Mouse (Mus musculus) adrenal gland, postnatal 25 days (tissue): ENCODE measurements around the gene Pth2. TPM values are rescaled to one million over a fixed set of nuclear protein-coding genes. Genes with fewer than 3 reads are reported as not detected.
A peak's percentile ranks its signal among the peaks of the same experiment; 100 is the strongest.

Source experiments
- DNase-seq: peaks from one replicate; pipeline ENCODE4 v3.0.0; 2021; ENCODE audit warnings: mixed read lengths
- total RNA-seq: library from RNA; stranded (reverse); gene quantifications from 2 replicates; pipeline ENCODE4 v1.2.3, GENCODE M21; 2021

Gene Pth2
- total RNA-seq, 1 experiment from 2014 or later: not detected

DNA sequence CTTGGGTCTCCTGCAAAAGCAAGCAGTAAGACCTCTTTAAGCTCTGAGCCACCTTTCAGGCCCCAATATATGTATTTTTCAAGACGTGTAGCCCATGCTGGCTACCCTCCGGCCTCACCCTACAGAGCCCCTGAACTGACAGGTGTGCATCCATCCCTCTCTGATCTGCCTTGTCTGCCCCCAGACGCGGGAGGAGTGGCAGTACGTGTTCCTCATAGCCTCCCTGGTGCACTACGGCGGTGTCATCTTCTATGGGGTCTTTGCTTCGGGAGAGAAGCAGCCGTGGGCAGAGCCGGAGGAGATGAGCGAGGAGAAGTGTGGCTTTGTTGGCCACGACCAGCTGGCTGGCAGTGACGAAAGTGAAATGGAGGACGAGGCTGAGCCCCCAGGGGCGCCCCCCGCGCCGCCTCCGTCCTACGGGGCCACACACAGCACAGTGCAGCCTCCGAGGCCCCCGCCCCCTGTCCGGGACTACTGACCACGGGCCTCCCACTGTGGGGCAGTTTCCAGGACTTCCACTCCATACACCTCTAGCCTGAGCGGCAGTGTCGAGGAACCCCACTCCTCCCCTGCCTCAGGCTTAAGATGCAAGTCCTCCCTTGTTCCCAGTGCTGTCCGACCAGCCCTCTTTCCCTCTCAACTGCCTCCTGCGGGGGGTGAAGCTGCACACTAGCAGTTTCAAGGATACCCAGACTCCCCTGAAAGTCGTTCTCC, 6.1 kb upstream of the Pth2 start:
- no peak for DNase-seq

DNA sequence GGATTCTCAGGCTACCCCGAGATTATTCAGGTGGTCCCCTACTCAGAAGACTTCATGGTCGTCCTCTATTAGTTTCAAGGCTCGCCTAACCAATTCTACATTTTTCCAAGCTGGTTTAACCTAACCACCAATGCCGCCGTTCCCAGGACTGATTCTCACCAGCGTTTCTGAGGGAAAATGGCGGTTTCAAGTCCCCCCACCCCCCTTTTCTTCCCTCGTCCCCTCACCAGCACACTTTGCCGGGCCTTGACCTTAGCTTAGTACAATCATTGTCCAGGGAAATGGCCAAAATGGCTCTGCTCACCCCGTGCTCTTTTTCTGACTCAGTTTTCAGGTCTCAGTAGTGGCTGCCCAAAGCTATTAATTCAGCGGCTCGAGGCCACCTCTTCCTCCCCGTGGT, 5.4 kb upstream of the Pth2 start:
- DNase-seq: no peak

DNA sequence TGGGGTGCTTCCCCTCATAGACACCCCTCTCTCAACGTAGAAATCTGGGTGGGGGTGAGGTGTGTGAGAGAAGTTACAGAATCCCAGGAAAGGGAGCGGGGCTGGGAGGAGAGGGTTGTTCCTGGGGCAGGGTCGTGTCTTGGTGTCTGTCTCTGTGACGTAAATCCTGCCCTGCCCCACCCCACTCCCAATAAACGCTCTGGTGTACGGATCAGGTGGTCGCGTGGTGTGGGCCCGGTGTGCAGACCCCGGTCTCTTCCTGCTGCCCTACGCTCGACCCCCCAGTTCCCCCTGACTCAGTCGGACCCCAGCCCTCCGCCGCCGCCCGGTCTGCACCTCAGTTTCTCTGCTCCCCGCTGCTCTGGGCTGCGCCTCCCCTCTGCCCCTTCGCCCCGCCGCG, 4.9 kb upstream of the Pth2 start:
- no peak for DNase-seq

GRCm38 (mm10) chr7:45176356-45176755, 4.4 kb upstream of the Pth2 start:
- no peak for DNase-seq

DNA sequence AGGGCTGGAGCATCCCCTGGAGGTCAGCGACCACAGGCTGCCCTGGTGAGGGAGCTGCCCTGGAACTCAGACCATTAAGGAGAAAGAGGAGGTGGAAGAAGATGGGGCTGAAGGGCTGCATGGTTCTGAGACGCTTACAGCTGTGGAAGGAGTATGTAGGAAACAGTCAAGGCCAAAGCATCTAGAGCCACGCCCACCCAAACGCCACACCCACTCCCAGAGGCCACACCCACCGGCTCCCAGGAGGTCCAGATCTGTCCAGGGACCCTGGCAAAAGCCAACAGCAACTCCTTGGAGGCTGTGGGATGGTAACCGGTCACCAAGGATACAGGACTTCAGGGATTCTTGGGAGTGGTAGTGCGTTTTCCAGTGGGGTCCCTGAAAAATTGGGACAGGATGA, 2.2 kb upstream of the Pth2 start:
- no peak for DNase-seq

DNA sequence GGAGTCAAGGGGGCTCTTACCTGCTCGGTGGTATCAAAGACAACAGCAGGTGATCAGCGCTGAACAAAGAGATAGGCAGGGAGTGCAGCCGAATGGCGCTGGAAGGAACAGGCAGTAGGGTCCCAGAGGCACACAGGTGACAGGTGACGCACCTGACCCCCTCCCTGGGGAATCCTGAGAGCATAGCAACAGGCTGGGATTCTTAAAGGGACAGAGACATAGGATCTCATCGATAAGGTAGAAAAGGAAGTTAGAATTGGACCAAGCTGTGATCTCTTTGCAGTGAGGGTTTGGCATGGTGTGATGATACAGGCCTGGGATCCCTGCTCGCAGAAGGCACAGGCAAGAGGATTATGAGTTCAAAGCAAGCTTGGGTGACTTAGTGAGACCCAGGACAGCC, 1.3 kb upstream of the Pth2 start, which contains the start of gene Gfy:
Gfy (minus strand) TSS at position 101 of the 400 bp plus-strand sequence.
- no peak for DNase-seq

DNA sequence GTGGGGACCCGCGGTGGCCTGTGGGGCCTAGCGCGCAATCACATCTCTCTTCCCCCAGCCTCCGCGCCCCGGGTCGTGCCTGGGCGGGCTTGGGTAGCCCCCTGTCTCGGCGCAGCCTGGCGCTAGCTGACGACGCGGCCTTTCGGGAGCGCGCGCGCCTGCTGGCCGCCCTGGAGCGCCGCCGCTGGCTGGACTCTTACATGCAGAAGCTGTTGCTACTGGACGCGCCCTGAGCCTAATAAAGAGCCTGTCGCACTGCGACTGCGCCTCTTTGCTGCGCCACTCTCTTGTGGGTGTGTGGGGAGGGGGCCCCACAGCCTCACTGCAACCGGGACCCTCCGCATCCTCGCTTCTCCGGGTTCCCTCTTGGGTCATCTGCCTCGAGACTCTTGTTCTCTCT, 745 bp downstream of the Pth2 start:
- no peak for DNase-seq

GRCm38 (mm10) chr7:45182199-45182601, 1.4 kb downstream of the Pth2 start:
- peak; percentile 89 for DNase-seq

DNA sequence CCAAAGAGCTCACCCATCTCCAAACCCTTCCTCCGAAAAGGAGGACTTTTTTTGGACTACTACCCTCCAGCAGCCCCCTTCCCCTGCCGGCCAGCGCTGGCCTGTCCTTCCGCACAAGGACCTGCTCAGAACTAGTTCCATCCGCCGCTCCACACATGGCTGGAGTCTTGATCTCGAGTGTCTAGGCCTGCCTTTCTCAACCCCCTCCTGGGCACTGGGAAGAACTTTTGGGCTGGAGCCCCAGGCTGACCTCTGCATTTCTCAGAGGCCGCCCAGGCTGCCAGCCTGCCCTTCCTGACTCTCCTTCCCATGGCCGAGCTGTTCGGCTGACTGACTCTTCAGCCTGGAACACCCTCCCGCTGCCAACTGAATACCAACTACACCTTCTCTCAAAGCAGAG, 1.8 kb downstream of the Pth2 start:
- no peak for DNase-seq

DNA sequence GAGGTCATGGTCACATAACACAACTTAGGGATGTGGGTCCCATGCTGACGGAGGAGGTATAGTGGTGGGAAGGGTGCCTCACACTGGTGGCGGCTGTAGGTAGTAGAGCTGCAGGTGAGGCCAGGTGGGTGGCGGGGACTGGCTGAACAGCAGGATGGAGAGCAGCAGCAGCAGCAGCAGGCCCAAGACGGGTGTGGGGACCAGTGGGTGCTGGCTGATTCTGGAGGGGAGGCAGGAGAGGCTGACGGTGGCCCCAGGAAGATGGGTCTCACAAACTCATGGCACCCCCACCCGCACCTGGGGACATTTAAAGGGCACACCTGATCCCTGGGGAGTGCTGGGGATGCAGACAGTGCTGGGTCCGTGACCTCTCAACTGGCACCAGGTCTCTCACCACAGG, 2.9 kb downstream of the Pth2 start:
- no peak for DNase-seq

GRCm38 (mm10) chr7:45185921-45186320, 5.1 kb downstream of the Pth2 start:
- DNase-seq: no peak

DNA sequence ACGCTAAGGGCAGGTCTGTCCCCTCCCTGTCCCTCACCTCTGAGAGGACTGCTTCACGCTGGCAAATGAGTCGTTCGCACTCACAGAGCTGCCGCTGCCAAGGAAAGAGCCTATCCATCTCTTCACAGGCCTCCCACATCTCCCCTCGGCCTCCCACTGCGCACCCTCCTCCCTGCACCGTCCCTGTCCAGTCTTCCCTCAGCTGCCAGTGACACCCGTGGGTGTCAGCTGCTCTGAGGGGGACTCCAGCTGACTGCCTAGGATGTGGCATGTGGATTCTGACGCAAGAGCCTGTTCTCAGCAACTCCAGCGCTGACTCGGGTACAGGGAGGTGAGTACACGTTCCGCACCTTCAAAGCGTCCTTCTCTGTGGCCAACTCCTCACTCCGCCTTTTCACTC, 8.8 kb downstream of the Pth2 start:
- no peak for DNase-seq

DNA sequence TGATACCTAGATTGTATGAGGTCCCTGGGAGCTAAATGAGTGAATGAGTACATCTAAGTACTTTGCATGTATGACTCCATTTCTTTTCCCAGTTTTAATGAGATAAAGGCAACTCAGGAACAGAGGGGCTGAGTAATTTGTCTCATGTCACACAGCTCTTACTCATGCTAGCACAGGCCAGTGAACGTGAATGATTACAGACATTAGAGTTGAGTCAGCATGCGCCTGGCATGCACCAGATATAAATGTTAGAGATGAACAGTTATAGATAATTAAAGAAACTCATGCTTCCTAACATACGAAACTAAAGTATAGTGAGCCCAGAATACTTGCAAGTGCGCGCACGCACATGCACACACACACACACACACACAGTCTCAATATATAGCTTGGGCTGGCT, 9.4 kb downstream of the Pth2 start:
- DNase-seq: no peak

DNA sequence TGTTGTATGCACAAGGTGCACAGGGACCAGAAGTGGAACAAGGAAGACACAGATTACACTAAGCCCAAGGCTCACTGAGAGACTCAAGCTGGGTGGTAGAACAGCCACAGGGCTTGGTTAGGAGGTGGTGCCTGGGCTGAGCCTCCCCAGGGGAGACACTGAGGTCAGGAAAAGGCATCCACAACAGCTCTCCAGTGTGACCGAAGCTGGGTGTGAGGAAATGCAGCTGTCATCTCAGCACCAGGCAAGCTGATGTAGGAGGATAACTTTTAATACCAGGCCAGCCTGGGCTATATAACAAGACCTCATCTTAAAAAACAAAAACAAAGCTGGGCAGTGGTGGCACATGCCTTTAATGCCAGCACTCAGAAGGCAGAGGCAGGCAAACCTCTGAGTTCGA, 10.4 kb downstream of the Pth2 start:
- DNase-seq: no peak

DNA sequence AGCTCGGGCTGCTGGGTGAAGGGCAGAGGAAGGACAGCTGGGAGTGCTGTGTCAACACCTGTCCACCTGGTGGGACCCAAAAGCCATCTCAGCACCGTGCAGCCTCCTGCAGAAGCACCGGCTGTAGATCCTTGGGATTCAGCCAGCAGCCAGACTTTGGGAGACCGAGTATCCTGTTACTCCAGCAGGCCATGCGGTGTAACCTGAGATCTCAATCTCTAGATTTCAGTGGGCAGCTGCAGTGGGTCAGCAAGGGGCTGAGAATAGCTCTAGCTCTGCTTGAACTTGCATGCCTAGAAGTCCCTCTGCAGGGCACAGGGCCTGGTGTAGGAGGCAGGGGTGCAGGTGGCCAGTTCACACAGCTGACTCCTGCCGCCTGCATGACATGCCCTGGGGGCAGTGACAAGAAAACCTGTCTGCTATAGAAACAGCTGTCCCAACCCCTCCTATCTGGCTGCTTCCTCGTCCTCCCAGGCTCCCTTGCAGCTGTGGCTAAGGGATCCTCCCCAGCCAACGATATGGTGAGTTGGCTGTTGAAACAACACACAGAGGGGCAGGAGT, 11.1 kb downstream of the Pth2 start:
- no peak for DNase-seq

GRCm38 (mm10) chr7:45192585-45193310, 12.0 kb downstream of the Pth2 start:
- no peak for DNase-seq

DNA sequence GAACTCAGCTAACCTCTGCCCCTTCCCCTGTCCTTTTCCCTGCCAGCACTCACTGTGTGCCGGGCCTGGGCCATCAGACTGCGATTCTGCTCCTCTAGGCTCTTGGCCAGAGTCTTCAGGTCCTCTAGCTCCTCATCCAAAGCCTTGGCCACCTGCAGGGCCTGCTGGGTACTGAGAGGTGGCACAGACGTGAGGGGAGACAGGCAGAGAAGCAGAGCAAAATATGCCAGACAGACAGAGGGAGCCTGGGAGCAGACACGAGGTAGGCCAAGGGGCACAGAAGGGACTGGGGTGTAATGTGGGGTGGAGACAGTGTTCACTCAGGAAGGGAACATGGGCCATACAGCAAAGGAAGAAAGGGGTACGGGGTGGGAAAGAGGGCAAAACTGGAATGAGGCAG, 12.6 kb downstream of the Pth2 start:
- DNase-seq: no peak

DNA sequence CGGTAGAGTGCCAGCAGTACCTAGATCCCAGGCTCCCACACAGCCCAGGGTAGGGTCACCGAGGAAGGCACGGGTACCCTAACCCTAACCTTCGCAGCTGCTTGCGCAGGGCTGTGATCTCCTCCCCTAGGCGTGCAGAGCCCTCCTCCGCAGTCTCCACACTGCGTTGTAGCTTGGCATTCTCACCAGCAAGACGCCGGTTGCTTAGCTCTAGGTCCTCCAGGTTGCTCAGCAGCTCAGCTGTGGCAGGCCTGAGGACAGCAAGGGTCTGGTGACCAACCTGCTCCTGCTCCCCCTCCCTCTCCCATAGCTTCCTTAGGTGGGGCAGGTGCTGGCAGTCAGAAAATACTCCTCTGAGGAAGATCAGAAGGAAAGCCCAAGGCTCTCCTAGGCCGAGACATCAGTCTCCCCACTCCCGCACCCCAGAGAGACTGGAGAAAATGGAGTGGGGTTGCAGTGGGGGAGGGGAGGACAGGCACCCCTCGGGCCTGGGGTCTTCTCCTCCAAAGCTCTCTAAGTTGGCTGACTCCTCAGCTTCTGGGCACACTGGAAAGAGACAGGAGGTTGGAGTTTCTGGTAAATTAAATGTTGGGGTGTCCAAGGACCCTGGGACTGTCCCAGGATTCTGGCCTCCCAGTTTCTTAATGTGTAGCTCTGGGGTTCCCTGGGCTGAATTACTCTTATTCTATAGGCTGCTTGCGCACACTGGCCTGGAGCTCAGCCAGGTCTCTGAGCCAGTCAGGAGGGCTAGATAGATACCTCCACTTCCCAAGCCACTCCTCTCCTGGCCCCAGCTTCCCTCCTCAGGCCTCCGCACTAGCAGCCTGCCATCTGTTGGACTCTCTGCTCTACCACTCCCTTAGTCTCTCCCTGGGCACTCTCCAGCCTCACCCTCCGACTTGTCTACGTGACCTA, 13.3 kb downstream of the Pth2 start:
- DNase-seq: no peak

GRCm38 (mm10) chr7:45195341-45196175, 14.8 kb downstream of the Pth2 start:
- no peak for DNase-seq

DNA sequence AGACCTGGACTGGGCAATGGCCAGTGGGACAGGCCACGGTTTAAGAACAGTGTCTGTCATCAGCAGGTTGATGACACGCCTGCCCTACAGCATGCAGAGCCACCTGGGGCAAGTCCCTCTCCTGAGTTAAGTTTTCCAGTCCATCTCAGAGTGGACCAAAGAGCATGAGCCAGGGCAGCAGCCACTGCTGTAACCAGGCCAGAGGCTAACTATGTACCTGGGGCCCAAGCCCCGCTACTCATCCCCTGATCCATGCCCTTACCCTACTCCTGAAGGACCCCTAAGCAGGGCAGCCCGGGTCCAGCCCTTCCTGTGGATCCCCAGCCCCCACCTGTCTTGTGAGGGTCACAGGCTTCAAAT, 15.4 kb downstream of the Pth2 start:
- DNase-seq: no peak

DNA sequence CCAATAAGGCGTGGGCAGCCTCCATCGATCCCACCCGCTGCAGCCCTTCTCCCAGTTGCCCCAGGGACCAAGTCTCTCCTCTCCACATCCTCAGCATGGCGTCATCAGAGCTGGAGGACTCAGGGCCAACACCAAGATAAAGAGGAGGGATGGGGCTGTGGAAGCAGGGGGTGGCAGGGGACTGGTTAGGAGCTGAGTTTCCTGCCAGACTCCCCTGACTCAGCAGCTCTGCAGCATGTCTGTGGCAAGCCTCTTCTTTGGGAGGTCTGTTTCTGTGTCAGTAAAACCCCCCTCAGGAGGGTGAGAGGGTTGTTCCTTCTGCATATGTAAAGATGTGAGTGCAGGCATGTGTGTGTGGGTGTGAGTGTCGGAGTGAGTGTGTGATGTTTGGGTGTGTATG, 16.2 kb downstream of the Pth2 start:
- DNase-seq: no peak

GRCm38 (mm10) chr7:45198435-45198834, 17.6 kb downstream of the Pth2 start:
- peak; percentile 76 for DNase-seq
